Mouse (Mus musculus) heart, postnatal 0 days (tissue): ENCODE measurements at regions not wholly inside any gene's neighbourhood (a gene's known extent, or its start where the extent isn't known, plus 50 kb on each side); places are given as distances from the start of the nearest gene placed in this dataset.

Experiments
- CTCF ChIP-seq: IDR thresholded peaks from 2 replicates; pipeline ENCODE4 v1.5.1; 2016; ENCODE audit warnings: antibody characterized with exemption, control low read depth, low read depth
- EP300 ChIP-seq: IDR thresholded peaks from 2 replicates; pipeline ENCODE4 v1.6.1; 2016; ENCODE audit warnings: antibody characterized with exemption, low read depth

DNA sequence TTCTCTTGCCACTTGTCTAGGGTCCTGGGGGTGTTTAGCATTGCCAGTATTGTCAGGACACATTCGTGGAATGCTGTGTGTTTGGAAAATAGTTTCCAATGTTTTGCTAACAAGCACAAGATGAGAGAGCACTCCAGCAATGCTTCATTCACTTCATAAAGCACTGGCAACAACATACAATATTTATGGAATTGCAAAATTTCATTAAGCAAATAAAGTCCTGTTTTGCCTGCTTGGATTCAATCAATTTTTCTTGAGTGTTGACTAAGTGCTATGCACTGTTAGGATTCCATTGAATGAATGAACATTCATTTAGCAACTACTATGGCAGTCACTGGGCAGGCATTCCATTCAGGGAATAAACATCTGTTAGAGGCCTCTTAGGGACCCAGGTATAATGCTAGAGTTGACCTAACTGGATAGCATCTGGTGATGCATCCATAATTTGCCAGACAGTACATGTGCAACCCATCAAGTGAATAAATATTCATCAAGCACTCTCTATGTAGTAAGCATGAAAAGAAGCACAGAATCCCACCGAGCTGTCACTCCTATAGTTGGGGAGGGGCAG is 171.2 kb upstream of the Klf4 start:
- TF ChIP-seq EP300, result no peak
- no peak for TF ChIP-seq CTCF
